Mouse (Mus musculus) liver, embryonic 12.5 days (tissue): ENCODE results near the gene Adgra1. TPM values are rescaled to one million over a fixed set of nuclear protein-coding genes. Genes with fewer than 3 reads are reported as not detected.

Experiments
- ATAC-seq: fragments of 200-750 bp; cut with Nextera tagmentation; 2 replicates; pipeline ENCODE4 v1.8.0; 2017; ENCODE audit warnings: moderate number of reproducible peaks, mild to moderate bottlenecking, moderate library complexity
- H3K27ac ChIP-seq: fragments of 300-500 bp; sonication (generic); 2 replicates; pipeline ENCODE4 v1.5.1; 2016; ENCODE audit warnings: mild to moderate bottlenecking
- H3K27me3 ChIP-seq: fragments of 300-500 bp; sonication (generic); replicated peaks from 2 replicates; pipeline ENCODE4 v1.6.1; 2016; ENCODE audit warnings: mild to moderate bottlenecking, moderate library complexity
- H3K36me3 ChIP-seq: fragments of 300-500 bp; sonication (generic); 2 replicates; pipeline ENCODE4 v1.6.1; 2016; ENCODE audit warnings: mild to moderate bottlenecking, moderate library complexity
- H3K4me1 ChIP-seq: fragments of 300-500 bp; sonication (generic); 2 replicates; pipeline ENCODE4 v1.6.1; 2016
- H3K4me2 ChIP-seq: fragments of 300-500 bp; sonication (generic); 2 replicates; pipeline ENCODE4 v1.6.1; 2016; ENCODE audit warnings: mild to moderate bottlenecking, moderate library complexity
- H3K4me3 ChIP-seq: fragments of 300-500 bp; sonication (generic); 2 replicates; pipeline ENCODE4 v1.5.1; 2016; ENCODE audit warnings: mild to moderate bottlenecking, moderate library complexity
- H3K9ac ChIP-seq: fragments of 300-500 bp; sonication (generic); 2 replicates; pipeline ENCODE4 v1.6.1; 2016; ENCODE audit warnings: mild to moderate bottlenecking, moderate library complexity
- H3K9me3 ChIP-seq: fragments of 300-500 bp; sonication (generic); replicated peaks from 2 replicates; pipeline ENCODE4 v1.6.1; 2016; ENCODE audit warnings: mild to moderate bottlenecking, moderate library complexity
- WGBS: fragments of 180-500 bp; shearing (Covaris S2); methylation state at CpG from one replicate; pipeline ENCODE4 v1.1.7; 2016; ENCODE audit not compliant: insufficient replicate concordance; 5-methylcytosine and 5-hydroxymethylcytosine counted together
- polyA plus RNA-seq: library from polyadenylated mRNA; unstranded; fragments of >200 nt; fragmentation: Nextera tagmentation; extraction: Ambion mirVana; gene quantifications from 2 replicates; pipeline ENCODE4 v1.2.1, GENCODE M21; 2016

Adgra1 gene
- 0.20 and 0.28 TPM in 2 replicates for polyA plus RNA-seq

DNA sequence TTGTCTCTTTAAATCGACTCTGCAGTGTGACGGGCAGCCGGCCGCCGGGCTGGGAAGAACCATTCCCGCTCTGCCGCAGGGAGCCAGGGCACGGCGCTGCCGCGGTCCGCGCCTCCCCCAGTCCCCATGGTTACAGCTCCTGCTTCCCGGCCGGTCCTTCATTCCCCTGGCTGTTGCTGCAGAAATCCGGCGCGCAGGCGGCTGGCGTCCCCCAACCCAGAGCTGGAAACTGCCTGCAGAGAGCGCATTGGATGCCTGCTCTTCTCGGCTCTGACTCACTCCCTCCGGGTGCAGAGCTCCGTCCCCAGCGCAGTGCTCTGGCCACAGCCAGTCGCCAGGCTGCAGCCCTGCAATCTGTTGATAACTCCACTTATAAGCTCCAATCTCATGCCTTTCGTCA, at the start of gene Adgra1:
Gene Adgra1, plus strand, starts transcription at position 139 of the 400 bp plus-strand sequence.
- Histone ChIP-seq H3K4me3 (no peak within 1 kb of the TSS), H3K27me3 (peaks cover 35% of the 10 kb centered on the region), H3K36me3 (no peaks in the 10 kb centered on the region), H3K4me2 (peak within 1 kb of the TSS; percentile 18; the same call in 1 of the 2 replicates), H3K4me1 (no peaks in the 10 kb centered on the region), H3K9ac (no peak within 1 kb of the TSS), H3K27ac (no peak within 1 kb of the TSS), H3K9me3 (no peaks in the 10 kb centered on the region)
- no peak for ATAC-seq
- WGBS, result 3% methylated on average over 27 of the region's 27 CpGs

DNA sequence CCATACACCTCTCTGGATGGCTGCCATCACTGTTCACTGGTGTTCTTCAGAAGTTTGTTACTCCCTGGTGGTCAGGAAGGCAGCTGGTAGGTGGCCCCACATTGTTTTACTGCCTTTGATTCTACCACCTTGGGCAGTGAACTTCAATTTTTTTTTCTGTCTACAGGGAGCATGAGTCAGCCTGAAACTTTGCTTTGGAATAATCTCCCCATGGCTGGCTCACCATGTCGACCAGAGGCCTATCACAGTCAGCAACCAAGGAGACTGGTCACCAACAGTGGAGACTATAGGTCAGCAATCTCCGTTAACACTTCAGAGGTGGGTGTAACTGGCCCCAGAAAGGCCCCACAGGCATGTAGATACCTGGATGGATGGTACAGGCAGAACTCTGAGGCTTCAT, 46.6 kb upstream of the Adgra1 start:
- WGBS, result 44% methylated on average over 2 of the region's 2 CpGs
- Histone ChIP-seq H3K36me3 (no peaks in the 10 kb centered on the region), H3K27ac (no peak overlapping the region), H3K27me3 (no peaks in the 10 kb centered on the region), H3K4me2 (no peak overlapping the region), H3K4me3 (no peak overlapping the region), H3K4me1 (no peaks in the 10 kb centered on the region), H3K9ac (no peak overlapping the region), H3K9me3 (no peaks in the 10 kb centered on the region)
- ATAC-seq, result no peak

- Histone ChIP-seq H3K9ac (no peak overlapping the region), H3K4me2 (no peak overlapping the region), H3K4me3 (no peak overlapping the region), H3K9me3 (no peaks in the 10 kb centered on the region), H3K36me3 (no peaks in the 10 kb centered on the region), H3K4me1 (no peaks in the 10 kb centered on the region), H3K27me3 (no peaks in the 10 kb centered on the region), H3K27ac (no peak overlapping the region)
- ATAC-seq, result no peak
- WGBS, result 73% methylated on average over 11 of the region's 11 CpGs
Observed at GRCm38 (mm10) chr7:139788927-139789326, 45.0 kb upstream of the Adgra1 start.

GRCm38 (mm10) chr7:139789718-139790117, 44.3 kb upstream of the Adgra1 start:
- H3K27ac ChIP-seq, result no peak overlapping the region
- no peak for ATAC-seq

DNA sequence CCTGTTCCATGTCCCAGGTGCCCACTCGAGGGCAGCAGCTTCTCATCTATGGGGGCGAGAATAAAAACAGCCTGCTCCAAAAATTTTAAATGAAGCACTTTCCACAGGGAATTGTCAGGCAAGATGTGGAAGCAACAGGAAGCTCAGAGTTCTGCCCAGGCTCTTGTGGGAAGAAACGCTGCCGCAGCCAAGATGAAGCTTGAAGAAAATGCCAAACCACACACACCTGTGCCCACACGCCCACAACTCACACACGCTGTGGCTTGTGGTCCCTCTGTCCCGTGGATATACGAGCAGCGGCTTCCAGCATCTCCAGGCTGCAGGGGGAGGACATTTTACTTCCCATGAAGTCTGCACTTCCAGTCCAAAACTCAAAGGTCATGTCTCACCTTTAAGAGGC, 42.4 kb upstream of the Adgra1 start:
- WGBS, result 61% methylated on average over 9 of the region's 9 CpGs
- Histone ChIP-seq H3K27ac (no peak overlapping the region), H3K4me1 (no peaks in the 10 kb centered on the region), H3K4me3 (no peak overlapping the region), H3K4me2 (no peak overlapping the region), H3K27me3 (no peaks in the 10 kb centered on the region), H3K9me3 (no peaks in the 10 kb centered on the region), H3K36me3 (no peaks in the 10 kb centered on the region), H3K9ac (no peak overlapping the region)
- no peak for ATAC-seq

More at GRCm38 (mm10) chr7:139789718-139790117, 44.3 kb upstream of the Adgra1 start:
- Histone ChIP-seq H3K27me3 (no peaks in the 10 kb centered on the region), H3K36me3 (no peaks in the 10 kb centered on the region), H3K4me3 (no peak overlapping the region), H3K9me3 (no peaks in the 10 kb centered on the region), H3K4me2 (no peak overlapping the region), H3K4me1 (no peaks in the 10 kb centered on the region), H3K9ac (no peak overlapping the region)
- WGBS, result 69% methylated on average over 4 of the region's 4 CpGs

DNA sequence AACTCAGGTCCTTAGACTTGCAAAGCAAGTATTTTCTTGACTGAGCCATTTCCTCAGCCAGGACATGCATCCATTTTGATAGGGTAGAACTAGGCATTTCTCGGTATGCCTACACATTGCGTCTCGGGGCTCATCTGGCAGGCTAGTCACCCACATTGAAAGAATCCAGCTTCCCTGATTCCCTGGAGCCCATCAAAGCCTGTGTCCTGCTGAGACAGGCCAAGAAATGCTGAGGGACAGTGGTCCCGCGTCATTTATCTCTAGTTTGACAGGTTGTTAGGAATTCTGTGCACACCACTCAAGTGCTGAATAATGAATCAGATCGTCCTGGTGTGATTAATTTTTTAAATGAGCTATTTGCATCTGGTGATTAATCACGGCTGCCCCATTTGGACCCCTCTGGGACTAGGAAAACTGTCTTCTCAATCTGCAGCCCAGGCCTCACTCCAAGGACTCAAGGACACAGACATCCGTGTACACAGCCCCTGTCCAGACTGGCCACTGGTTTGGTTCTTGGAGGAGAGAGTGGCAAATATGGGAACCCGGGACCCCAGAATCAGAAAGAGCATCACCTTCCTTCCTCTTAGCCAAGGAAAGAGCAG, 38.9 kb upstream of the Adgra1 start:
- no peaks in the 10 kb centered on the region for H3K36me3 ChIP-seq
- no peak overlapping the region for H3K4me2 ChIP-seq
- ATAC-seq, result no peak
- no peaks in the 10 kb centered on the region for H3K4me1 ChIP-seq
- H3K4me3 ChIP-seq, result no peak overlapping the region
- WGBS, result 62% methylated on average over 9 of the region's 9 CpGs
- H3K27me3 ChIP-seq, result no peaks in the 10 kb centered on the region
- H3K9ac ChIP-seq, result no peak overlapping the region
- no peaks in the 10 kb centered on the region for H3K9me3 ChIP-seq
- no peak overlapping the region for H3K27ac ChIP-seq

- H3K9ac ChIP-seq, result no peak overlapping the region
- WGBS, result 61% methylated on average over 9 of the region's 9 CpGs
- no peak for ATAC-seq
Observed at GRCm38 (mm10) chr7:139797186-139798109, 36.5 kb upstream of the Adgra1 start.

DNA sequence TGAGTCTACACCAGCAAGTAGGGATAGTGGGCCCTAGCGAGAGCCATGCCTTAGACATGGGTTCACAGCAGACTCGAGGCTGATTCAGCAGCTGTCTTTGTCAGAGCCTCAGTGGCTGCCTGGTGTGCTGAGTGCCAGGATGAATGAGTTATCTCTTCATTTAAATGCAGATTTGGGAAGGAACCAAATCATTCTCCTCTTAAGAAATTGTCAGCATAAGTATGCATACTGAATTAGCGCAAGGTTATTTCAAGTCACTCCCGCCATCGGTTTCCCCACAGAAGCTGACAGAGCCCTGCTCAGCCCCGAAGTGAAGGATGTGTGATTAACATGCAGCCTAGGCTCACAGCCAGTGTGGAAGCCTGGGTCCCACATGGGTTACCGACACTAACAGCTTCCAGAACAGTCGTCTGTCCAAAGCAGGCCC, 27.8 kb upstream of the Adgra1 start:
- H3K4me2 ChIP-seq, result no peak overlapping the region
- H3K27me3 ChIP-seq, result no peaks in the 10 kb centered on the region
- 57% methylated on average over 8 of the region's 8 CpGs for WGBS
- no peaks in the 10 kb centered on the region for H3K4me1 ChIP-seq
- H3K27ac ChIP-seq, result no peak overlapping the region
- no peak for ATAC-seq
- no peaks in the 10 kb centered on the region for H3K36me3 ChIP-seq
- no peaks in the 10 kb centered on the region for H3K9me3 ChIP-seq
- H3K4me3 ChIP-seq, result no peak overlapping the region
- H3K9ac ChIP-seq, result no peak overlapping the region

More at GRCm38 (mm10) chr7:139797186-139798109, 36.5 kb upstream of the Adgra1 start:
- H3K27me3 ChIP-seq, result no peaks in the 10 kb centered on the region
- H3K4me2 ChIP-seq, result no peak overlapping the region
- no peaks in the 10 kb centered on the region for H3K36me3 ChIP-seq
- H3K4me1 ChIP-seq, result no peaks in the 10 kb centered on the region
- H3K27ac ChIP-seq, result no peak overlapping the region
- no peak overlapping the region for H3K4me3 ChIP-seq
- H3K9me3 ChIP-seq, result no peaks in the 10 kb centered on the region

DNA sequence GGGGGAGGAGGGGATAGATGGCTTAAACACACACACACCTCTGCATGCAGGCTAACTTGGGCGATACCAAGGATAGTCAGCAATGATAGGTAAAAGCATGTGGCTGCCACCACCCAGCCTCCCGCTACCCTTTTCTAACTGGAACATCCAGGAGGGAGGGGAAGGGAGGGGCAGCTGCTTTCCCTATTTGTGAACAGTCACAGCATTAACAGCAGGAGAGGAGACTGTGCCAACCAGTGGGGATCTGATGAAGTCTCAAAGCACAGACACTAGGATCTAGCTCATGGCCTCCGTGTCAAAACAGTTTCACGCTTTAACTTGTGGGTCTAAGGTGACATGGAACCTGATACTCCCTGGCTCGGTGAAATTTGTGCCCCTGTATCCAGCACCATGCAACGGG, 23.9 kb upstream of the Adgra1 start:
- Histone ChIP-seq H3K9me3 (no peaks in the 10 kb centered on the region), H3K27me3 (no peaks in the 10 kb centered on the region), H3K36me3 (no peaks in the 10 kb centered on the region), H3K4me1 (no peaks in the 10 kb centered on the region), H3K4me2 (no peak overlapping the region), H3K9ac (no peak overlapping the region), H3K4me3 (no peak overlapping the region), H3K27ac (no peak overlapping the region)
- no peak for ATAC-seq
- 67% methylated on average over 6 of the region's 6 CpGs for WGBS

DNA sequence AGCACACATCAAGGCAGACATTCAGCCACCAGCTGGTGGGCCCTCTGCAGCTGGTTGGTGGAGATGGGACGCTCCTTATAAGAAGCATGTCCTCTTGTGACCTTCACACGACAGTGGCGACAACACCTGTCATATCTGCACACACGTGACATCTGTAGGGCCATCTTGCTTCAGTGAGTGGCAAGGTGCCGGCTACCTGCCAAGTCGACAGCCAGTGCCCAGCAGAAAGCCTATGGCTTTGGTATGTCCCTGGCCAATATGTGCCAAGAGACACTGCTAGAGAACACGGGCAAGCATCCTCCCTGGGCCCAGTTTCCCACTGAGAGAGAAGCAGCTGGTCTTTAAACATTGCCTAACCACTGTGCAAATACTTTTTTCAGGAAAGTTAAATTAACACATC, 22.3 kb upstream of the Adgra1 start:
- Histone ChIP-seq H3K9ac (no peak overlapping the region), H3K4me2 (no peak overlapping the region), H3K4me1 (no peaks in the 10 kb centered on the region), H3K27me3 (no peaks in the 10 kb centered on the region), H3K9me3 (no peaks in the 10 kb centered on the region), H3K36me3 (no peaks in the 10 kb centered on the region), H3K27ac (no peak overlapping the region), H3K4me3 (no peak overlapping the region)
- no peak for ATAC-seq
- 69% methylated on average over 7 of the region's 7 CpGs for WGBS

- H3K27me3 ChIP-seq, result no peaks in the 10 kb centered on the region
- 65% methylated on average over 6 of the region's 6 CpGs for WGBS
- no peak overlapping the region for H3K27ac ChIP-seq
- no peaks in the 10 kb centered on the region for H3K4me1 ChIP-seq
- H3K4me3 ChIP-seq, result no peak overlapping the region
- H3K36me3 ChIP-seq, result no peaks in the 10 kb centered on the region
- no peak overlapping the region for H3K4me2 ChIP-seq
- no peaks in the 10 kb centered on the region for H3K9me3 ChIP-seq
- no peak overlapping the region for H3K9ac ChIP-seq
- ATAC-seq, result no peak
Observed at GRCm38 (mm10) chr7:139813577-139814207, 20.3 kb upstream of the Adgra1 start.
